Mouse (Mus musculus) midbrain, postnatal 0 days (tissue): ENCODE measurements around the gene Prpf4. TPM values are rescaled to one million over a fixed set of nuclear protein-coding genes. Genes with fewer than 3 reads are reported as not detected.

Source experiments
- ATAC-seq: fragments of 200-750 bp; cut with Nextera tagmentation; 2 replicates; pipeline ENCODE4 v1.8.0; 2017; ENCODE audit warnings: moderate number of reproducible peaks, mild to moderate bottlenecking, moderate TSS enrichment, moderate library complexity; ENCODE audit not compliant: low FRiP score
- DNase-seq: peaks from one replicate; pipeline ENCODE4 v3.0.0-alpha.2; 2015; ENCODE audit warnings: low spot score
- H3K27ac ChIP-seq: fragments of 300-500 bp; sonication (generic); 2 replicates; pipeline ENCODE4 v1.5.1; 2014; ENCODE audit warnings: low read depth, mild to moderate bottlenecking, low read length, mixed read lengths
- H3K27me3 ChIP-seq: fragments of 300-500 bp; sonication (generic); 2 replicates; pipeline ENCODE4 v1.6.1; 2014; ENCODE audit warnings: low read length, control low read depth, mixed read lengths; ENCODE audit not compliant: insufficient read depth
- H3K36me3 ChIP-seq: fragments of 300-500 bp; sonication (generic); 2 replicates; pipeline ENCODE4 v1.6.1; 2014; ENCODE audit warnings: low read length, control low read depth, mixed read lengths; ENCODE audit not compliant: insufficient read depth
- H3K4me1 ChIP-seq: fragments of 300-500 bp; sonication (generic); 2 replicates; pipeline ENCODE4 v1.6.1; 2014; ENCODE audit warnings: mild to moderate bottlenecking, control low read depth, antibody characterized with exemption, low read length, mixed read lengths; ENCODE audit not compliant: insufficient read depth
- H3K4me2 ChIP-seq: fragments of 300-500 bp; sonication (generic); 2 replicates; pipeline ENCODE4 v1.6.1; 2014; ENCODE audit warnings: low read depth, mild to moderate bottlenecking, low read length, mixed read lengths; ENCODE audit not compliant: poor library complexity, severe bottlenecking
- H3K4me3 ChIP-seq: fragments of 300-500 bp; sonication (generic); 2 replicates; pipeline ENCODE4 v1.5.1; 2014; ENCODE audit warnings: low read depth, mild to moderate bottlenecking, low read length, moderate library complexity
- H3K9ac ChIP-seq: fragments of 300-500 bp; sonication (generic); replicated peaks from 2 replicates; pipeline ENCODE4 v1.6.1; 2014; ENCODE audit warnings: mild to moderate bottlenecking, low read length, moderate library complexity, mixed read lengths; ENCODE audit not compliant: poor library complexity, severe bottlenecking
- H3K9me3 ChIP-seq: fragments of 300-500 bp; sonication (generic); 2 replicates; pipeline ENCODE4 v1.6.1; 2016; ENCODE audit warnings: low read length, control low read depth
- CTCF ChIP-seq: IDR thresholded peaks from 2 replicates; pipeline ENCODE4 v1.5.1; 2016; ENCODE audit warnings: antibody characterized with exemption, mild to moderate bottlenecking
- WGBS: fragments of 180-500 bp; shearing (Covaris S2); extraction: QIAGEN DNeasy Blood & Tissue Kit; methylation state at CpG from one replicate; pipeline ENCODE4 v1.1.7; 2014; 5-methylcytosine and 5-hydroxymethylcytosine counted together
- polyA plus RNA-seq: library from polyadenylated mRNA; unstranded; fragments of >200 nt; fragmentation: Nextera tagmentation; extraction: Ambion mirVana; gene quantifications from 2 replicates; pipeline ENCODE4 v1.2.1, GENCODE M21; 2015
- total RNA-seq: library from RNA; depleted of rRNA; stranded (reverse); fragments of >200 nt; gene quantifications from 2 replicates; pipeline ENCODE4 v1.2.3, GENCODE M21; 2014

Prpf4 gene
- total and polyA plus RNA-seq, 2 experiments from 2014 or later: 12.8 to 13.4 TPM

DNA sequence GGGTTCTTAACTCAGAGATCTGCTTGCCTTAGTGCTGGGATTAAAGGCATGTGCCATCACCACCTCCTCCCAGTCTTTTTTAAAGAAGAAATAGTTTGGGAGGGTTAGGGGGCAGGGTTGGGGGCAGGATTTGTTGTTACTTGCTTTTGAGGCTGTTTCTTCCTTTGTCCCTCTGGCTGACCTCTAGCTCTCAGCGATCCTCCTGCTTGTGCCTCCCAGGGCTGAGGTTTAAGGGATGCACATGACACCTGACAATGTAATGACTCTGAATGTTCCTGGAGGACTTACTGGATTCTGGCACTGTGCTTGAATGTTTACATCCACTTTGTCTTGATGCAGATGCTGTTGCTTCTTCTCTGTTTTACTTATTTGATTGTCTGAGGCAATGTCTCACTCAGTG, 36.2 kb upstream of the Prpf4 start:
- no peak for DNase-seq

DNA sequence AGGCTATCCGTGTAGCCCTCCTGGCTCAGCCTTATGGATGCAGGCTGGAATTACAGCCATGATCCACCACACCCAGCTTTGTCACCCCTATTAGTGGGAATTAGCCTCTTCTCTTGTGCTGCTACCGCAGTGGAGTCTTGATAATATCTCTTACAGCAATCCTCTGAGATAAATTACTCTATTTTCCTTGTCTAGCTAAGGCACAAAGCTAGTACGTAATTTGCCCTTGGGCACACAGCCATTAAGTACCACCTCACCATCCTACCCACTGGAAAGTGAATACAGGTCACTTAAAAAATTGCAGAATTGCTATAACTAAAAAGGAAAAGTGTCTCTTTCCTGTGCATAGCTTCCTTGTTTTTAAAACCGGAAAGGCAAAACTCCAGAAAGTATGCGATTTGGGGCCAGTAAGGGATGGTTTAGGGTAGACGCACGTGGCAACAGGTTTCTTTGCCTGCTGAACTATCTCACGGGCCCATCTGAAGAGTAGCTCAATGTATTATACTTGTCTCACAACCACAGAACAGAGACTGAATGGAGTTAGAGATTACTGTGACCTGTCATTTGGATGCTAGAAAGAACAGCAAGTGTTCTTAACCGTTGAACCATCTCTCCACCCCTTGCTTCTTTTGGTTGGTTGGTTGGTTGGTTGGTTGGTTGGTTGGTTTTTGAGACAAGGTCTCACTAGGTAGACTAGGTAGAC, 35.6 kb upstream of the Prpf4 start:
- no peak overlapping the region for H3K4me2 ChIP-seq
- no peak overlapping the region for H3K27ac ChIP-seq
- no peaks in the 10 kb centered on the region for H3K27me3 ChIP-seq
- TF ChIP-seq CTCF: no peak
- no peaks in the 10 kb centered on the region for H3K4me1 ChIP-seq
- no peak overlapping the region for H3K9ac ChIP-seq
- DNase-seq (no peak), ATAC-seq (no peak)
- no peaks in the 10 kb centered on the region for H3K36me3 ChIP-seq
- no peak overlapping the region for H3K4me3 ChIP-seq
- WGBS: 84% methylated on average over 9 of the region's 9 CpGs
- no peaks in the 10 kb centered on the region for H3K9me3 ChIP-seq

More for the DNA sequence above, 36.2 kb upstream of the Prpf4 start:
- Histone ChIP-seq H3K4me2 (no peak overlapping the region), H3K4me1 (no peaks in the 10 kb centered on the region), H3K27me3 (no peaks in the 10 kb centered on the region), H3K36me3 (no peaks in the 10 kb centered on the region), H3K9me3 (no peaks in the 10 kb centered on the region), H3K4me3 (no peak overlapping the region), H3K27ac (no peak overlapping the region), H3K9ac (no peak overlapping the region)
- no peak for ATAC-seq
- whole genome bisulfite sequencing: 19% methylated on average over 1 of the region's 1 CpGs
- no peak for TF ChIP-seq CTCF

DNA sequence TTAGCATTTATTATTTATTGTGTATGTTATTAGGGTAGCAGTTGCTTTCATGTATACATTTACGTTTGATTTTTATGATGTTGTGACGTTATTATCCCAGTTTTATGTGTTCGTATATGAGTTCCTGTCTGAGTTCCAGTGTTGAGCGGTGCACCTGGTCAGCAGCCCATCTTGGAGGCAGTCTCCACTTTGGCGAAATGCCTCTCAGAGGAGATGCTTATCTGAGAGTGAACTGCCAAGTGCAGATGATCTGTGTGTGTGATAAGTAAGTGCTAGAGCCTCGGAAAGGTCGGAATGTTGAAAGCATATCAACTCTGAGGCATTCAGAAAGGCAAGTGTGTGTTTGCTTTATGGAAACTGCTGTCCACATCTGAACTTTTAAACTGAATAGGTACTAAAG, 34.9 kb upstream of the Prpf4 start:
- Histone ChIP-seq H3K4me2 (no peak overlapping the region), H3K4me3 (no peak overlapping the region), H3K27me3 (no peaks in the 10 kb centered on the region), H3K9ac (no peak overlapping the region), H3K36me3 (no peaks in the 10 kb centered on the region), H3K4me1 (no peaks in the 10 kb centered on the region), H3K9me3 (no peaks in the 10 kb centered on the region), H3K27ac (no peak overlapping the region)
- no peak for TF ChIP-seq CTCF
- DNase-seq: no peak
- ATAC-seq: no peak
- 88% methylated on average over 7 of the region's 7 CpGs for WGBS

DNA sequence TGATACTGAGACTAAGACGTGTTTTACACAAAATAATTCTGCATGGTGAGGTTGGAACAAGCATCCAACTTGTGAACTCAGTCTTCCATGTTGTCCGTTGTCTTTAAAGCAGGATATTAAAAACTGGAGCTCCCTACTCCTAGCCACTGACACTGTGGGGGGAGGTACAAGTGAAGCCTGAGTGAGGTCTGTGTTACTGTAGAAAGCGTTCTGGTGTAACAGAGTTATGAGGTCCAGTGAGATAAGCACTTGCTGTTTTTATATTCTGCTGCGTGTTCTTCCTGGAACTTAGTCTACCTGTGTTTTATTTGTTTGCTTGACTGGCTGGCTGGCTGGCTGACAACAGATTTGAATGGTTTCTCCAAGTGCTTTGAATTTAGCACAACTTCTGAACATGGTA, 34.3 kb upstream of the Prpf4 start:
- TF ChIP-seq CTCF: no peak
- no peak overlapping the region for H3K9ac ChIP-seq
- no peaks in the 10 kb centered on the region for H3K9me3 ChIP-seq
- WGBS: 77% methylated on average over 4 of the region's 4 CpGs
- H3K27me3 ChIP-seq: no peaks in the 10 kb centered on the region
- H3K4me1 ChIP-seq: no peaks in the 10 kb centered on the region
- ATAC-seq (no peak), DNase-seq (no peak)
- no peak overlapping the region for H3K27ac ChIP-seq
- H3K4me2 ChIP-seq: no peak overlapping the region
- no peak overlapping the region for H3K4me3 ChIP-seq
- no peaks in the 10 kb centered on the region for H3K36me3 ChIP-seq

DNA sequence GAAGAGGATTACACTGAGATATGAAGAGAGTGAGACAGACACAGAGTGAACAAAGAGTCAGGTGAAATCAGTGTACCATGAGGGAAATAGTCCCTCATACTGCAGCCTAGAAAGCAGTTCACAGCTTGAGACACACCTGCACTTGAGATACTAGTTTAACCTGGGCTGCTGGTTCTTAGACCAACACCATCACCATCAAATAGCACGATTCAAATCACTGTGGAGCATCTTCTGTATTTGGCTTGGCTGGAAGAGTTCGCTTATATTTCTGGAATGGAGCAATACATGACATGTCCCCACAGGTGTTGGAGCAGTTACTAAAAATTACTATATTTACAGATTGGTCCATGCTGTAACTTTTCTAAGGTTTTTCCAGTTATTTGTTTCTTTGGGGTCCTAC, 32.5 kb upstream of the Prpf4 start:
- no peak for TF ChIP-seq CTCF
- Histone ChIP-seq H3K4me3 (no peak overlapping the region), H3K27ac (no peak overlapping the region), H3K27me3 (no peaks in the 10 kb centered on the region), H3K9ac (no peak overlapping the region), H3K9me3 (no peaks in the 10 kb centered on the region), H3K36me3 (no peaks in the 10 kb centered on the region), H3K4me2 (no peak overlapping the region), H3K4me1 (no peaks in the 10 kb centered on the region)
- 96% methylated on average over 2 of the region's 2 CpGs for WGBS
- DNase-seq (no peak), ATAC-seq (no peak)

DNA sequence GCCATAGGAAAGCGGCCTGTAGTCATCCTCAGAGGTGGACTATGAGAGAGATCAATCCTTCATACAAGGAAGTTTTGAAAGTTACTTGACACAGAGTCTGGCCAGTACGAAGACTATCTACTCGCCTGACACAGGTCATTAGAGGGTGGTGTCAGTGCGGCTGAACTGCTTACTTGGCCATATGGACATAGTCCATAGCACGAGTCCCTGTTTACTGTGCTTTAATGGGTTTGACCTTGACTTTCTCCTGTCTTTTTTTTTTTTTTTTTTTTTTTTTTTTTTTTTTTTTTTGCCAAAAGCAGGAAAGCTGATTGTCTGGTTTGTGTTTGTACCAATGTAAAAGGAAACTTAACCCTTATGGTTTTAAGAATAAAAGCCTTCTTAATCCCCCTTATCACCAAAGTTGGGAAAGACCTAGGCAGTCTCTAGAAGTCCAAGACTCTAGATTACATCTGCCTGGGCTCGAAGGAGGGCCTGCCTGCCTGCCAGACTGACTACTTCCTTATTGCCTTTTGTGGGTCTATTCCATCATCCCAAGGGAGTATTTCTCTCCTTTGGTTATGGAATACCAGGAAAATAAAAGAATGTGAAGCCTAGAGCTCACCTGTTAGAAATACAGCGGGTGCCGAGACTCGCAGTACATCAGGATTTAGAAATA, 28.7 kb upstream of the Prpf4 start:
- no peaks in the 10 kb centered on the region for H3K9me3 ChIP-seq
- H3K36me3 ChIP-seq: no peaks in the 10 kb centered on the region
- no peaks in the 10 kb centered on the region for H3K27me3 ChIP-seq
- H3K4me1 ChIP-seq: no peaks in the 10 kb centered on the region
- no peak for DNase-seq
- no peak overlapping the region for H3K27ac ChIP-seq
- ATAC-seq: no peak
- H3K4me2 ChIP-seq: no peak overlapping the region
- no peak overlapping the region for H3K9ac ChIP-seq
- 94% methylated on average over 9 of the region's 9 CpGs for WGBS
- no peak overlapping the region for H3K4me3 ChIP-seq
- no peak for TF ChIP-seq CTCF
